Mouse (Mus musculus): ENCODE data around the gene 4930415O20Rik. TPM values are rescaled to one million over a fixed set of nuclear protein-coding genes. Genes with fewer than 3 reads are reported as not detected.
A peak's percentile ranks its signal among the peaks of the same experiment; 100 is the strongest.

Gene 4930415O20Rik
- total RNA-seq, 2 experiments from 2014 or later = not detected

GRCm38 (mm10) chr15:98602191-98602881, 31.5 kb downstream of the 4930415O20Rik start:
- ATAC-seq (replicated peaks; ENCODE audit: poor library complexity, severe bottlenecking) = no peak

GRCm38 (mm10) chr15:98602921-98603458, 32.2 kb downstream of the 4930415O20Rik start:
- ATAC-seq (replicated peaks; ENCODE audit: poor library complexity, severe bottlenecking) = no peak

GRCm38 (mm10) chr15:98604041-98604575, 33.3 kb downstream of the 4930415O20Rik start:
- no peak for ATAC-seq (replicated peaks; ENCODE audit: poor library complexity, severe bottlenecking)

- ATAC-seq (replicated peaks; ENCODE audit: poor library complexity, severe bottlenecking) = no peak
These were observed 35.3 kb downstream of the 4930415O20Rik start for GRCm38 (mm10) chr15:98606051-98606536.

- no peak for ATAC-seq (replicated peaks; ENCODE audit: poor library complexity, severe bottlenecking)
These were observed 35.9 kb downstream of the 4930415O20Rik start for GRCm38 (mm10) chr15:98606739-98607138.

GRCm38 (mm10) chr15:98607557-98607956, 36.8 kb downstream of the 4930415O20Rik start:
- ATAC-seq (replicated peaks; ENCODE audit: poor library complexity, severe bottlenecking) = no peak

GRCm38 (mm10) chr15:98608058-98608783, 37.4 kb downstream of the 4930415O20Rik start:
- no peak for ATAC-seq (replicated peaks; ENCODE audit: poor library complexity, severe bottlenecking)

GRCm38 (mm10) chr15:98608784-98609250, 38.0 kb downstream of the 4930415O20Rik start:
- ATAC-seq (replicated peaks; ENCODE audit: poor library complexity, severe bottlenecking) = peak; percentile 59

GRCm38 (mm10) chr15:98609331-98610130, 38.7 kb downstream of the 4930415O20Rik start, which contains the start of gene Adcy6:
Gene Adcy6, minus strand, starts transcription at chr15:98610076.
- peak; percentile 43 for ATAC-seq (replicated peaks; ENCODE audit: poor library complexity, severe bottlenecking)

- ATAC-seq (replicated peaks; ENCODE audit: poor library complexity, severe bottlenecking) = no peak
These were observed 39.4 kb downstream of the 4930415O20Rik start for GRCm38 (mm10) chr15:98610131-98610633.

GRCm38 (mm10) chr15:98612229-98612628, 41.4 kb downstream of the 4930415O20Rik start:
- no peak for ATAC-seq (replicated peaks; ENCODE audit: poor library complexity, severe bottlenecking)

- no peak for ATAC-seq (replicated peaks; ENCODE audit: poor library complexity, severe bottlenecking)
These were observed 43.7 kb downstream of the 4930415O20Rik start for GRCm38 (mm10) chr15:98614551-98614950.

- no peak for ATAC-seq (replicated peaks; ENCODE audit: poor library complexity, severe bottlenecking)
These were observed 44.2 kb downstream of the 4930415O20Rik start for GRCm38 (mm10) chr15:98614971-98615370.

- no peak for ATAC-seq (replicated peaks; ENCODE audit: poor library complexity, severe bottlenecking)
These were observed 44.9 kb downstream of the 4930415O20Rik start for GRCm38 (mm10) chr15:98615751-98616150.

GRCm38 (mm10) chr15:98616362-98617175, 45.8 kb downstream of the 4930415O20Rik start:
- no peak for ATAC-seq (replicated peaks; ENCODE audit: poor library complexity, severe bottlenecking)

- peak; percentile 67 for ATAC-seq (replicated peaks; ENCODE audit: poor library complexity, severe bottlenecking)
These were observed 46.4 kb downstream of the 4930415O20Rik start for GRCm38 (mm10) chr15:98617176-98617537.

GRCm38 (mm10) chr15:98622199-98622598, 51.4 kb downstream of the 4930415O20Rik start:
- ATAC-seq (replicated peaks; ENCODE audit: poor library complexity, severe bottlenecking) = no peak

- no peak for ATAC-seq (replicated peaks; ENCODE audit: poor library complexity, severe bottlenecking)
These were observed 51.9 kb downstream of the 4930415O20Rik start for GRCm38 (mm10) chr15:98622721-98623120.

- ATAC-seq (replicated peaks; ENCODE audit: poor library complexity, severe bottlenecking) = no peak
These were observed 52.6 kb downstream of the 4930415O20Rik start for GRCm38 (mm10) chr15:98623361-98623821.

Measured in granulocyte monocyte progenitor cell, adult 5-6 weeks (primary cell).